Mouse (Mus musculus) MEL (cell line): ENCODE measurements around the gene Arhgap23. TPM values are rescaled to one million over a fixed set of nuclear protein-coding genes. Genes with fewer than 3 reads are reported as not detected.

Source experiments
- DNase-seq: peaks from one replicate; pipeline ENCODE4 v3.0.0; 2011; ENCODE audit warnings: low read depth, low spot score
- H3K27ac ChIP-seq: 2 replicates; pipeline ENCODE4 v1.5.1; 2012; ENCODE audit warnings: low read depth, mild to moderate bottlenecking, control low read depth, low read length, moderate library complexity; ENCODE audit not compliant: control insufficient read depth
- H3K27me3 ChIP-seq, 2 experiments: fragments of 150-350 bp in 1 of 2; sonication (generic) in 1 of 2; 2 replicates each; pipeline ENCODE4 v1.6.1; 2012; ENCODE audit warnings: low read length in 2 of 2, mild to moderate bottlenecking in 2 of 2, improper control_type of control experiment in 1 of 2, moderate library complexity in 1 of 2; ENCODE audit not compliant: insufficient read depth in 2 of 2, control insufficient read depth in 1 of 2
- H3K36me3 ChIP-seq, 2 experiments: 2 replicates each; pipeline ENCODE4 v1.6.1; 2012 to 2014; ENCODE audit warnings: low read length in 2 of 2, improper control_type of control experiment in 1 of 2, inconsistent platforms in 1 of 2, mild to moderate bottlenecking in 1 of 2; ENCODE audit not compliant: insufficient read depth in 2 of 2, control insufficient read depth in 1 of 2
- H3K4me1 ChIP-seq, 2 experiments: fragments of 150-350 bp in 1 of 2; sonication (generic) in 1 of 2; 2 replicates each; pipeline ENCODE4 v1.6.1; 2012; ENCODE audit warnings: low read length in 2 of 2, improper control_type of control experiment in 1 of 2, mild to moderate bottlenecking in 1 of 2; ENCODE audit not compliant: insufficient read depth in 2 of 2, control insufficient read depth in 1 of 2
- H3K4me3 ChIP-seq, 2 experiments: fragments of 150-350 bp in 1 of 2; sonication (generic) in 1 of 2; 2 replicates each; pipeline ENCODE4 v1.5.1; 2012; ENCODE audit warnings: low read depth in 2 of 2, low read length in 2 of 2, mild to moderate bottlenecking in 2 of 2, moderate library complexity in 2 of 2, control low read depth in 1 of 2, improper control_type of control experiment in 1 of 2; ENCODE audit not compliant: control insufficient read depth in 1 of 2, insufficient read depth in 1 of 2
- H3K79me2 ChIP-seq: 2 replicates; pipeline ENCODE4 v1.6.1; 2012; ENCODE audit warnings: mild to moderate bottlenecking, low read length, moderate library complexity; ENCODE audit not compliant: control insufficient read depth, poor library complexity, insufficient read depth
- H3K9ac ChIP-seq: 2 replicates; pipeline ENCODE4 v1.6.1; 2012; ENCODE audit warnings: low read depth, mild to moderate bottlenecking, control low read depth, low read length, moderate library complexity; ENCODE audit not compliant: control insufficient read depth, poor library complexity, severe bottlenecking
- H3K9me3 ChIP-seq: fragments of 150-350 bp; sonication (generic); replicated peaks from 2 replicates; pipeline ENCODE4 v1.6.1; 2012; ENCODE audit warnings: mild to moderate bottlenecking, low read length, improper control_type of control experiment, moderate library complexity; ENCODE audit not compliant: insufficient read depth
- BHLHE40 ChIP-seq: IDR thresholded peaks from 2 replicates; pipeline ENCODE4 v1.6.1; 2012; ENCODE audit warnings: low read depth, mild to moderate bottlenecking, inconsistent platforms, low read length, improper control_type of control experiment, borderline replicate concordance
- CHD1 ChIP-seq: IDR thresholded peaks from 2 replicates; pipeline ENCODE4 v1.6.1; 2012; ENCODE audit warnings: low read depth, mild to moderate bottlenecking, inconsistent platforms, low read length, improper control_type of control experiment
- E2F4 ChIP-seq: IDR thresholded peaks from 2 replicates; pipeline ENCODE4 v1.6.1; 2011; ENCODE audit warnings: low read depth, low read length, improper control_type of control experiment, borderline replicate concordance
- HCFC1 ChIP-seq: IDR thresholded peaks from 2 replicates; pipeline ENCODE4 v1.6.1; 2012; ENCODE audit warnings: low read depth, mild to moderate bottlenecking, inconsistent platforms, low read length, improper control_type of control experiment, moderate library complexity
- JUND ChIP-seq: IDR thresholded peaks from 2 replicates; pipeline ENCODE4 v1.6.1; 2011; ENCODE audit warnings: low read depth, mild to moderate bottlenecking, improper control_type of control experiment, low read length
- KAT2A ChIP-seq: conservative IDR thresholded peaks from 2 replicates; pipeline ENCODE4 v1.6.1; 2012; ENCODE audit warnings: low read depth, low read length, improper control_type of control experiment, inconsistent platforms
- MAFK ChIP-seq: IDR thresholded peaks from 2 replicates; pipeline ENCODE4 v1.6.1; 2011; ENCODE audit warnings: low read depth, mild to moderate bottlenecking, low read length, improper control_type of control experiment, borderline replicate concordance
- MAX ChIP-seq: IDR thresholded peaks from 2 replicates; pipeline ENCODE4 v1.6.1; 2011; ENCODE audit warnings: low read length, improper control_type of control experiment
- MEF2A ChIP-seq: IDR thresholded peaks from 2 replicates; pipeline ENCODE4 v1.6.1; 2014; ENCODE audit warnings: low read depth, mild to moderate bottlenecking, inconsistent platforms, low read length, improper control_type of control experiment; ENCODE audit not compliant: poor library complexity, insufficient replicate concordance, severe bottlenecking; ENCODE audit errors: extremely low read depth
- MXI1 ChIP-seq: IDR thresholded peaks from 2 replicates; pipeline ENCODE4 v1.6.1; 2011; ENCODE audit warnings: mild to moderate bottlenecking, low read depth, low read length, improper control_type of control experiment
- MYB ChIP-seq: IDR thresholded peaks from 2 replicates; pipeline ENCODE4 v1.6.1; 2011; ENCODE audit warnings: mild to moderate bottlenecking, low read depth, low read length, improper control_type of control experiment
- RCOR1 ChIP-seq: IDR thresholded peaks from 2 replicates; pipeline ENCODE4 v1.6.1; 2012; ENCODE audit warnings: low read depth, mild to moderate bottlenecking, inconsistent platforms, low read length, improper control_type of control experiment
- SIN3A ChIP-seq: IDR thresholded peaks from 2 replicates; pipeline ENCODE4 v1.6.1; 2012; ENCODE audit warnings: low read length, improper control_type of control experiment, inconsistent platforms
- TBP ChIP-seq: IDR thresholded peaks from 2 replicates; pipeline ENCODE4 v1.8.0; 2011; ENCODE audit warnings: low read depth, low read length, improper control_type of control experiment
- TCF12 ChIP-seq: IDR thresholded peaks from 2 replicates; pipeline ENCODE4 v1.6.1; 2014; ENCODE audit warnings: low read depth, mild to moderate bottlenecking, inconsistent platforms, low read length, improper control_type of control experiment, moderate library complexity
- UBTF ChIP-seq: IDR thresholded peaks from 2 replicates; pipeline ENCODE4 v1.6.1; 2012; ENCODE audit warnings: low read depth, mild to moderate bottlenecking, inconsistent platforms, low read length, improper control_type of control experiment, moderate library complexity, borderline replicate concordance; ENCODE audit not compliant: insufficient read depth
- USF2 ChIP-seq, 2 experiments: IDR thresholded peaks; 2 replicates each; pipeline ENCODE4 v1.6.1; 2011 to 2012; ENCODE audit warnings: improper control_type of control experiment in 2 of 2, low read length in 2 of 2, borderline replicate concordance in 1 of 2, inconsistent platforms in 1 of 2, low read depth in 1 of 2, mild to moderate bottlenecking in 1 of 2; ENCODE audit not compliant: insufficient read depth in 1 of 2
- ZMIZ1 ChIP-seq: IDR thresholded peaks from 2 replicates; pipeline ENCODE4 v1.6.1; 2012; ENCODE audit warnings: low read depth, mild to moderate bottlenecking, inconsistent platforms, low read length, improper control_type of control experiment, moderate library complexity
- ZNF384 ChIP-seq: IDR thresholded peaks from 2 replicates; pipeline ENCODE4 v1.6.1; 2012; ENCODE audit warnings: low read depth, mild to moderate bottlenecking, inconsistent platforms, low read length, improper control_type of control experiment
- polyA plus RNA-seq, 2 experiments: library from polyadenylated mRNA; stranded (reverse) in 1 of 2; unstranded in 1 of 2; fragments of >175 nt in 1 of 2; fragments of >200 nt in 1 of 2; gene quantifications; 2 replicates each; pipeline versions ENCODE4 v1.2.1 to v1.2.4; 2012; ENCODE audit warnings: low replicate concordance in 2 of 2, low read depth in 1 of 2; ENCODE audit not compliant: insufficient read length in 2 of 2, insufficient read depth in 1 of 2, missing spikeins in 1 of 2
- total RNA-seq: library from RNA; depleted of rRNA; stranded (reverse); fragments of 300-350 nt; gene quantifications from 2 replicates; pipeline ENCODE4 v1.2.3, GENCODE M21; 2012

The Arhgap23 gene
- total and polyA plus RNA-seq, 3 experiments, result 1.7 to 7.5 TPM; not detected in 1

- H3K27ac ChIP-seq, result no peak overlapping the region
- H3K4me1 ChIP-seq, result peaks cover 0 to 8% of the 10 kb centered on the region in 2 experiments; a peak in 2 of 4 replicates
- H3K4me3 ChIP-seq, result no peak overlapping the region
- H3K9ac ChIP-seq, result no peak overlapping the region
- DNase-seq, result no peak
- peaks cover 19 to 32% of the 10 kb centered on the region in 2 experiments for H3K27me3 ChIP-seq
- H3K9me3 ChIP-seq, result no peaks in the 10 kb centered on the region
- TF ChIP-seq BHLHE40, result no peak
- no peak for TF ChIP-seq MAX
- no peaks in the 10 kb centered on the region for H3K79me2 ChIP-seq
- H3K36me3 ChIP-seq, result peaks cover 0 to 6% of the 10 kb centered on the region in 2 experiments; a peak in 2 of 4 replicates
Measured at GRCm38 (mm10) chr11:97543181-97543733, 127.9 kb downstream of the Arhgap23 start.

- no peak for TF ChIP-seq MAX
- TF ChIP-seq ZNF384, result no peak
- TF ChIP-seq CHD1, result no peak
- no peak for TF ChIP-seq MXI1
- TF ChIP-seq ZMIZ1, result no peak
- TF ChIP-seq JUND, result no peak
- no peak for TF ChIP-seq KAT2A
- TF ChIP-seq MYB, result no peak
- TF ChIP-seq MEF2A, result no peak
- TF ChIP-seq RCOR1, result no peak
- no peak for TF ChIP-seq USF2 (IDR thresholded peaks at IDR 0.05; ENCODE audit: borderline replicate concordance in 1 of 2, insufficient read depth in 1 of 2, low read depth in 1 of 2, low read length in 2 of 2)
- no peak for TF ChIP-seq HCFC1
- TF ChIP-seq SIN3A, result no peak
- TF ChIP-seq TCF12, result no peak
- TF ChIP-seq E2F4, result no peak
- TF ChIP-seq TBP, result no peak
- no peak for TF ChIP-seq MAFK
- TF ChIP-seq UBTF, result no peak
- Histone ChIP-seq H3K4me3 (no peak overlapping the region), H3K9me3 (no peaks in the 10 kb centered on the region), H3K36me3 (peaks cover 0 to 6% of the 10 kb centered on the region in 2 experiments; a peak in 2 of 4 replicates), H3K27ac (no peak overlapping the region), H3K79me2 (no peaks in the 10 kb centered on the region), H3K27me3 (peaks cover 22 to 36% of the 10 kb centered on the region in 2 experiments), H3K9ac (no peak overlapping the region), H3K4me1 (peaks cover 0 to 8% of the 10 kb centered on the region in 2 experiments; a peak in 2 of 4 replicates)
- no peak for DNase-seq
Measured at GRCm38 (mm10) chr11:97543883-97544282, 128.6 kb downstream of the Arhgap23 start.
